Mouse (Mus musculus) brain, embryonic 14.5 days (tissue): ENCODE data around the gene Col5a1.

Source experiments
- CTCF ChIP-seq: fragments of 200-500 bp; IDR thresholded peaks from 2 replicates; pipeline ENCODE4 v1.5.1; 2012; ENCODE audit warnings: inconsistent platforms, mild to moderate bottlenecking, moderate library complexity, borderline replicate concordance; ENCODE audit not compliant: insufficient read depth, insufficient read length; ENCODE audit errors: extremely low read depth
- POLR2A ChIP-seq: fragments of 200-500 bp; IDR thresholded peaks from 2 replicates; pipeline ENCODE4 v1.6.1; 2012; ENCODE audit warnings: mild to moderate bottlenecking, inconsistent platforms, borderline replicate concordance; ENCODE audit not compliant: poor library complexity, insufficient read depth, insufficient read length, severe bottlenecking; ENCODE audit errors: extremely low read depth

DNA sequence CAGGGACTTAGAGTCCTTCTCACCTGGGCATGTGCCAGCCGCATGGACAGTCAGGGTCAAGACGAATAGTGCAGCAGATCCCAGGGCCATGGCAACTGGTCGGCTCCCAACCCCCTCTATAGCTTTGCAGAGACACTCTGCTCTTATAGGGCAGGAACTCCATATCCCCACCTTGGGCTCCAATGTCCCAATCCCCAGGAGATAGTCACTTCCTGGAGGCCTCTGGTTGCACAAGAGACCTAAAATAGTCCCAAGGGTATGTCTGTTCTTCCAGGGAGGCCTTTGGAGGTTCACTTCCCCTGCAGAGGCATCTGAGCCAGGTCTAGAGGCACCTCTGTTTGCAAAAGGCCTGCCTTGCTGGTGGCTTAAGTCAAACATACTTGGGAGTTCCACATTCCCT is 198.5 kb downstream of the Col5a1 start, which contains the start of gene Fcnb:
- no peak for TF ChIP-seq CTCF
- no peak for TF ChIP-seq POLR2A
